In genomic region chr10:43003466-43003757, GRCm38 (mm10) we compare ENCODE assay signal across 15 mouse cellular contexts.
DNase-seq lines count a peak whose midpoint lies in the region; ATAC-seq lines count a peak whose summit lies in the region.
"Had no signal": no experiment of that assay in that cellular context is flagged by ENCODE, and none has a peak within 500 bp of the region (broad histone marks: within the 10 kb centered on the region; RNA-seq: fewer than 3 reads in every experiment).

No protein-coding gene starts in this region.

- no peaks in the 10 kb centered on the region for H3K9me3 ChIP-seq in kidney, embryonic 14.5 days (ENCODE audit: control insufficient read depth, low read length)
- no peaks in the 10 kb centered on the region for H3K9me3 ChIP-seq in neural tube, embryonic 13.5 days
- H3K9me3 ChIP-seq in limb, embryonic 13.5 days, result no peaks in the 10 kb centered on the region
- H3K9me3 ChIP-seq in forebrain, embryonic 16.5 days (ENCODE audit: control insufficient read depth, low read length), result no peaks in the 10 kb centered on the region
- H3K9me3 ChIP-seq: forebrain, embryonic 10.5 days; midbrain, embryonic 12.5 days had no signal

- no peak overlapping the region for H3K27ac ChIP-seq in kidney, embryonic 14.5 days (ENCODE audit: low read depth, low read length)
- H3K27ac ChIP-seq in neural tube, embryonic 13.5 days (replicated peaks), result no peak overlapping the region
- no peak overlapping the region for H3K27ac ChIP-seq in limb, embryonic 13.5 days
- H3K27ac ChIP-seq in forebrain, embryonic 16.5 days (ENCODE audit: low read length), result no peak overlapping the region
- H3K27ac ChIP-seq: midbrain, embryonic 12.5 days had no signal

- no peak overlapping the region for H3K9ac ChIP-seq in kidney, embryonic 14.5 days (ENCODE audit: low read depth, low read length)
- H3K9ac ChIP-seq in neural tube, embryonic 13.5 days, result peak overlapping the region; percentile 3; the same call in 1 of the 2 replicates
- H3K9ac ChIP-seq in limb, embryonic 13.5 days, result no peak overlapping the region
- H3K9ac ChIP-seq in forebrain, embryonic 16.5 days (replicated peaks; ENCODE audit: low read depth, low read length), result no peak overlapping the region

- H3K27me3 ChIP-seq in kidney, embryonic 14.5 days (ENCODE audit: control insufficient read depth, insufficient read depth, low read length), result no peaks in the 10 kb centered on the region
- H3K27me3 ChIP-seq in neural tube, embryonic 13.5 days, result no peaks in the 10 kb centered on the region
- H3K27me3 ChIP-seq in limb, embryonic 13.5 days, result 0 out of 2 replicates have a peak, but pooled peaks cover 3% of the 10 kb centered on the region
- no peaks in the 10 kb centered on the region for H3K27me3 ChIP-seq in forebrain, embryonic 16.5 days (replicated peaks; ENCODE audit: control insufficient read depth, insufficient read depth, low read length)
- H3K27me3 ChIP-seq: midbrain, embryonic 12.5 days had no signal

- no peak for DNase-seq in kidney, adult 18-20 months
- DNase-seq in neural tube, embryonic 10.5 days (ENCODE audit: extremely low spot score, low spot score), result no peak
- DNase-seq in layer of hippocampus, postnatal 10 days (ENCODE audit: low spot score in 2 of 2), result no peak
- DNase-seq in spleen, adult 18-20 months, result no peak
- DNase-seq: adrenal gland, postnatal 10 days; cerebellum, adult 9-10 months; kidney, adult 8-10 months; lung, postnatal 36 days; retina, postnatal 1 day had no signal

- peak overlapping the region; percentile 94 for H3K4me2 ChIP-seq in kidney, embryonic 14.5 days (replicated peaks; ENCODE audit: low read depth, low read length)
- peak overlapping the region; percentile 60; the same call in 1 of the 2 replicates for H3K4me2 ChIP-seq in neural tube, embryonic 13.5 days
- peak overlapping the region; percentile 71 for H3K4me2 ChIP-seq in limb, embryonic 13.5 days (replicated peaks)
- H3K4me2 ChIP-seq in forebrain, embryonic 16.5 days (ENCODE audit: low read length), result no peak overlapping the region

- peak; percentile 51 for ATAC-seq in kidney, embryonic 14.5 days (ENCODE audit: low FRiP score, low TSS enrichment)
- ATAC-seq in neural tube, embryonic 13.5 days (ENCODE audit: low read depth), result no peak
- ATAC-seq in limb, embryonic 13.5 days (ENCODE audit: low FRiP score, low read depth), result no peak
- no peak for ATAC-seq in forebrain, embryonic 16.5 days

- peak overlapping the region; percentile 46 for H3K4me3 ChIP-seq in kidney, embryonic 14.5 days (ENCODE audit: low read length)
- no peak overlapping the region for H3K4me3 ChIP-seq in neural tube, embryonic 13.5 days
- H3K4me3 ChIP-seq in limb, embryonic 13.5 days, result 0 out of 2 replicates have a peak overlapping the region, but pooled peaks have one; percentile 36
- no peak overlapping the region for H3K4me3 ChIP-seq in forebrain, embryonic 16.5 days (replicated peaks; ENCODE audit: low read length)

- 11% methylated on average over 5 of the region's 5 CpGs for WGBS in kidney, embryonic 14.5 days
- 32% methylated on average over 5 of the region's 5 CpGs for WGBS in neural tube, embryonic 13.5 days
- 9% methylated on average over 5 of the region's 5 CpGs for WGBS in limb, embryonic 13.5 days
- 63% methylated on average over 5 of the region's 5 CpGs for WGBS in forebrain, embryonic 16.5 days

- peaks cover 16% of the 10 kb centered on the region for H3K4me1 ChIP-seq in kidney, embryonic 14.5 days (ENCODE audit: control insufficient read depth, insufficient read depth, low read length)
- H3K4me1 ChIP-seq in neural tube, embryonic 13.5 days (replicated peaks), result peaks cover 27% of the 10 kb centered on the region
- peaks cover 35% of the 10 kb centered on the region for H3K4me1 ChIP-seq in limb, embryonic 13.5 days
- peaks cover 7% of the 10 kb centered on the region for H3K4me1 ChIP-seq in forebrain, embryonic 16.5 days (replicated peaks; ENCODE audit: control insufficient read depth, insufficient read depth, low read length)

- H3K36me3 ChIP-seq in kidney, embryonic 14.5 days (ENCODE audit: control insufficient read depth, insufficient read depth, low read length), result no peaks in the 10 kb centered on the region
- 0 out of 2 replicates have a peak, but pooled peaks cover 9% of the 10 kb centered on the region for H3K36me3 ChIP-seq in neural tube, embryonic 13.5 days
- H3K36me3 ChIP-seq in limb, embryonic 13.5 days, result no peaks in the 10 kb centered on the region
- H3K36me3 ChIP-seq in forebrain, embryonic 16.5 days (ENCODE audit: control insufficient read depth, insufficient read depth), result 0 out of 2 replicates have a peak, but pooled peaks cover 2% of the 10 kb centered on the region
- H3K36me3 ChIP-seq: midbrain, embryonic 12.5 days had no signal

Comparison
In these comparisons a context has a peak if more than half of its experiments do, and no peak if none do; other contexts are left out.
1. H3K4me3 ChIP-seq: peak in kidney, embryonic 14.5 days (single experiment) and limb, embryonic 13.5 days (single experiment); none in neural tube, embryonic 13.5 days (single experiment) and forebrain, embryonic 16.5 days (single experiment).